Mouse (Mus musculus): ENCODE measurements around the gene Trpm8.

Trpm8 gene

DNA sequence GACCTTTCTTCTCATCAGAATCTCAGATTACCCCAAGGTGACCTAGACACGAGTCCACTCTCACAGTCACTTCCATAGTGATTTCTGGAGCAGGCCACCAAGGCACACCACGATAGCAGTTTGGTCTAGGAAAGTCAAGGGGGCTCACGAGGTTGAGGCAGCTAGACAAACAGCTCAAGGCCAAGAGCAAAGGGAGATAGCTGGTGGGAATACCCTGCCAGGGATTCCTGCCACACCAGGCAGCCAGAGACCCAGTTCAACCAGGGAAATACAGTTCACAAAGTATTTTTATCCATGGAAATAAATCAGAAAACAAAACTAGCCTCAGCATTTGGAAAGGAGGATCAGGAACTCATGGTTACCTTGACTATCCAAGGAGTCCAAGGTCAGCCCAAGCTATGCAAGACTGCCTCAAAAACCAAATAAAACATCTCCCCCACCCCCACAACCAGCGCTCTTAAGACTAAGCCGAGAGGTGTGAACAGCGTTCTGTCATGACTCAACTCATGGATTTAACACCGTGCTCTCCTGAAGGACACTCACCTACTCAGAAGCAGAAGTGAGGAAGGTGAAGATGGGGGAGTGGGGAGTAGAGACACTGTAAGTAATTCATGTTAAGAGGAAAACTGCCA, 13.1 kb upstream of the Trpm8 start:
- no peak for DNase-seq (ENCODE audit: low read depth in 2 of 2, low spot score in 2 of 2)

DNA sequence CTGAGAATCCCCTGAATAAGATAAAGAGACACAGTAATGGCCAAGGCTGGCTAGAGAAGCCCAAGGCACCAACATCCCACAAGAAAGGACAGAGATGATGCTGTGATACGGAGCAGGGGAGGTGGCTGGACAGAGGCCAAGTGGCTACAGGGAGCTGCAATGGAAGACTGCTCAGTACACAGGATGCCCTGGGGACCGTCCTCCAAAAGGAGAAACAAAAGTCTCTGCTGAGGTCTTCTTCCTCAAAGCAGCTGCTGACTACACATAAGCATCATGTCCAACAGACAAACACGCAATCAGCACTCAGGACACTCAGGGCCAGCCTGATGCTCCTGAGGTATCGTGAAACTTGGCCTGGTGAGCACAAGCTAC, 12.6 kb upstream of the Trpm8 start:
- no peak for DNase-seq (ENCODE audit: low read depth in 2 of 2, low spot score in 2 of 2)

DNA sequence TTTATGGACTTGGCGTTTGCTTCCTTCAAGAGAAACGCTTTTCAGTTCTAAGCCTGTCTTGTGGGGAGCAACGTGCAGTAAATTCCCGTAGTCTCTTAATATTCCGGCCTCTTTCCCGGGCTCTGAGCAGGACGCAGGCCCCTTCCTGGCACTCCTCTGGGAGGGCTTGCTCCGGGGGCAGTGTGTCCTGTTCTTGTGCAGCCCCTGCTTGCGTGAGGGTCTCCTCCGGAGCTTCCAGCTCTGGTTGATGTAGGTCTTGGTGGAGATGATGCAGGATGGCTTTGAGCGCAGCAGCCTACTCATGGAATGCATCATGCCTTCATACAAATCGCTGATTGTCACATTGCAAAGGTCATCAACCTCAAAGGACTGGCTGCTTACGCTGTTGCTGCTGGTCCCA, 11.3 kb upstream of the Trpm8 start:
- DNase-seq (ENCODE audit: low read depth in 2 of 2, low spot score in 2 of 2): no peak

DNA sequence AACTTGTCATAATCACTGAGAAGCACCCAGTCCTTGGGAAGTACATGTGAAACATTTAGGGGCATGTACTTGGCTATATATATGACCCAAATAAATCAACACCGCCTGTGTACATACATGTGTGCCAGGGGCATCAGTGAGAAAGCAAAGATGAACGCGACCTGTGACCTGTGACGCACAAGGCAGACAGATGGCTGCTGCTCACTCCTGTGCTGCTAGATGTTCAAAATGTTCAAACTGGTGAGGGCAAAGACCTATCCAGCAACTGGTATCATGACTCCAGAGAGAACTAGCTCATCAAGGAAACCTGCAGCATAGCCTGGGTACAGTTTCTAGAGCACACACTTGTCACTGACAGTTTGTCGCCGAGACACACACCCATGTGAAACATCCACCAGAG, 10.0 kb upstream of the Trpm8 start:
- no peak for DNase-seq (ENCODE audit: low read depth in 2 of 2, low spot score in 2 of 2)

DNA sequence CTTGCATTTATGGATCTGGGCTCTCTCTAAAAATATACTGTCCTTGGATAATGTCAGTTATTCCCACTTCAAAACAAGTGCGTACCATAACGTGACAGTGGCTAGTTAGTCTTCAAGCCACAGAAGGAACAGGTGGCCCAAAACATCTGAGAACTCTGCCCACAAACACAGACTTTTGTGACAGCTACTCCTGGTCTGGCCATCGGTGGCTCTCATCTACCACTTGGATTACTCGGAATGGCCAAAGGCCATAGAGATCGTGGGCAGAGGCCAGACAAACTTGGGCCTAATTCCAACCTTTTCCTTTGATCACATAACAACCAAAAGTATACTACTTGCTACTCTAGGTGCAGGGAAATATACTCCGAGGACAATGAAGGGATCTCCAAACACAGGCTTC, 9.4 kb upstream of the Trpm8 start:
- no peak for DNase-seq (ENCODE audit: low read depth in 2 of 2, low spot score in 2 of 2)

DNA sequence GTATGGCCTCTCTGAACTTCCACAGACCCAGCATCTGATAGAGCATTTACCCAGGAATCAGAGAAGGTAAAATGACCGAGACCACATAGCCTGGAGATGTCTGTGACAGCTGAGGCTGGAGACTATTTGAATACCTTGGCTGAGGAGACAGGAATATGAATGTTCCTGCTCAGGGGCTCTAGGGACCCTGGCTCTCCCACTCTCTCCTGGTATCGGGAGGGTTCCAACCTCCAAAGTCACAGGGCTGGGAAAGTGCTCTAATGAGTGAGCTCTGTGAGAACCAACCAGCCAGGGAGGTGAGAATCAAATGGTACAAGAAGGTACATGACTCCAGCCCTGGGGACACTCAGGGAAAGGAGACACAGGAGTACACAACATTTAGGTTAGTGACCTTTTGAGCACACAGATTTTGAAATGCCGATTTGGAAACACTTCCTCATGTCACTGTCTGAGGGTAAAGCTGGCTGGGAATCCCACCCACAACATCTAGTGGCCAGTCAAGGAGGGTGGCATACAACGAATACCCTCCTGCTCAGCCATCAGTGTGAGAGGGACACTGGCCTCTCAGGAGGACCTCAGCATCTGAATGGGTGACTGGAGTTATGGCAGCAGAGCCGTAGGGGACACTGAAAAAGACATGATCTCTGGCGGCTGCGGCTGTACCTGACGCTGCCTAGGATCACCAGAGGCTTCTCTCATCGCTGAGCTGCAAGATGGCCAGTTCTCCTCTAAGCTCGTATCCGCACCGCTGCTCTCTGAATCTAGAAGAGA, 7.7 kb upstream of the Trpm8 start:
- no peak for DNase-seq (ENCODE audit: low read depth in 2 of 2, low spot score in 2 of 2)

DNA sequence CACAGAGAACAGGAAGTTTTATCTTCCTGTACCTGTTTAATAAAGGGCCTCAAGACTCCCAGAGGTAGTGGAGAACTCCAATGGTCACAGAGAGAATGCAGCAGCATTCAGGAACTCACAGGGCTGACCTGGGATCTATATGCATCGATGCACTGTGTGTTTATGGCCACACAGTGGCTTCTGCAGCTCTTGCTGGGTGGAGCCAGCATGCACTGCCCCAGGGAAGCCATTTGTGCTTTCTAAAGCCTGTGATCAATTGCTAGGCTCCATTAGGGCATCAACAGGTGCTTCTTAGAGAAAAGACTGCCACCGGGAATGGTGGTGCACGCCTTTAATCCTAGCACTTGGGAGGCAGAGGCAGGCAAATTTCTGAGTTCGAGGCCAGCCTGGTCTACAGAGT, 4.6 kb upstream of the Trpm8 start:
- DNase-seq (ENCODE audit: low read depth in 2 of 2, low spot score in 2 of 2): no peak

DNA sequence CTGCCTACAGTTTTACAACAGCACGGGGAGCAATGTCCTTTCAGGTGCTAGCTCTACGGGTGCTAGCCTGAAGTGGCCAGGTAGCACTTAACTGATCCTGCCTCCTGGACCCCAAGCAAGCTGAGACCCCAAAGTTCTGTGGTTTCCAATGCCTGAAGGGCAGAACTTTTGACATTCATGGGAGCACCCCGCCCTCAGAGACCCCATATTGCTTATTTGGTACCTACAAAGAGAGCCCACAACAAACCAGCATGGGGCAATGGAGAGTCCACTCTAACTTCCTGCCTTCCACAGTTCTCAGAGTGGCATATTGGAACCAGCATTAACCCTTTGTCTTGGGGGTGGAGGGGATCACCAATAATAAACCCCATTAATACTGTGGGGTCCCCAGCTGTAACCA, 4.1 kb upstream of the Trpm8 start:
- DNase-seq (ENCODE audit: low read depth in 2 of 2, low spot score in 2 of 2): no peak

DNA sequence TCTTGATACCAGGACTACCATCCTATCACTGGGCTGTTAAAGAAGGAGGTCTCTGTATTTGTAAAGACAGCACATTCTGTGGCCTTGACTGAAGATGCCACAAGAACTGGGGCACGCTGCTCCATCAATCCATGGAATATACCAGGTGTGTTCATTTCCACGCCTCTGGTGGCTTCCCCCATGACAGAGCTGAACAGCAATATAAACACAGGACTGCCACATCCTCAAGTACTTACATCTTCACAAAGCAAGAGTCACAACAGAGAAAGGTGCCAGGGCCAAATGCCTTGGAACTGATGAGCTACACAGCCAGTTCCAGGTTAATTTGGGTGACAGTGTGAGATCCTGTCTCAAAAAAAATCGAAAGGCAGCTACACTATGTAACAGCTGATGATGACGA, 3.6 kb upstream of the Trpm8 start:
- DNase-seq (ENCODE audit: low read depth in 2 of 2, low spot score in 2 of 2): no peak

DNA sequence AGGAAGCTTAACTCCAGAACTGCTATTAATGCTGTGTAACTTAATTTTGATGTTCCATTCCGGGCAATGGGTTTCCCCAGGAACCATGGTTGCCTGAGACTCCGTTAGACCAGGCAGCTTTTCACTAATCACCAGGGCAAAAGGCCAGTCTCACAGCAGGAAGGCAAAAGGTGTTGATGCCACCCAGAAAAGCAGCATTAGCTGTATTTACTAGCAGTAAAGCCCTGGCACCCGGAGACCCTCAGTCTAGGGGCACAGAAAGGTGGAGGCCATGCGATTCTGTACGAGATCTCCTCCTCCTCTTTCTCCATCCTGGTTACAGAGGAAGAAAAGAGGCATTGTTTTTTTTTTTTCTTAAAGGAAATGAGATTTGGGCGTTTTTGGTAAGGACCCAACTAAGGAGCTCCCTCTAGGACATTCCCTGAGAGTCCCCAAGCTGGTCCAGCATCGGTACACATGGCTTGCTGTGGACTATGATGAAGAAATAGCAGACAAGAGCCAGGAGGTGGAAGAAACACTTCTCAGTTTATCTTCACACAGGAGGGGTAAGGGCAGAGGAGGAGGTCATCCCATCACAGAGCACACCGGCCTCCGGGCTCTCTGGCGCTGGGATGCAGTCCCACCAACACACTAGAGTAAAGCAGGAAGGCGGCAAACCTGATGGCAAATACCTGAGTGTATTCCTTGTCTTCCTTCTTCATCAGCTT, 2.9 kb upstream of the Trpm8 start:
- no peak for DNase-seq (ENCODE audit: low read depth in 2 of 2, low spot score in 2 of 2)

DNA sequence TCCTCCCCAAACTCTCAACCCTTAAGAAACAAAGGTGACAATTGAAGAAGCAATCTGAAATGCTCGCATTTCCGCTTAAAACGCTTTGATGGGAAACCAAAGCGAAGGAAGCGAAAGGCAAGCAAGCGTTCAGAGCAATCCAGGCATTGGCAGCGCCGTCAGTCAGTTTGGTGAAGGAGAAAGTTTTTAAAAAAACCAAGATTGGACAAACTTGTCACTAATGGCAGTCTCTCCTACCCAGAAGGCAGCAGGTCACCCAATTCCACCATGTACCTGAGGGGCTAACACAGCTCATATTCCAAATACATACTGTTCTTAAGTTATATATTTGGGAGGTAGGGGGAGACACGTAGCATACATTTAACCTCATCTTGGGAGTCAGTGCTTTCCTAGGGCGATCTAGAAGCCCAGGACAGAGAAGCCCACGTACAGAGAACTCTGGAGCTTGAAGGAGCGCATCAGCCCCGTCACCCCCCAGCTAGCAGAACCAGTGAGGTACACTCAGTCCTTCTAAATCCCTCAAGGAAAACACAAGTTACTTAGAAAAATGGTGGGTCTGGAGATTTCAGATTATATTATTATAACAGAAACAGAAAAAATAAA, 2.3 kb upstream of the Trpm8 start:
- no peak for DNase-seq (ENCODE audit: low read depth in 2 of 2, low spot score in 2 of 2)

DNA sequence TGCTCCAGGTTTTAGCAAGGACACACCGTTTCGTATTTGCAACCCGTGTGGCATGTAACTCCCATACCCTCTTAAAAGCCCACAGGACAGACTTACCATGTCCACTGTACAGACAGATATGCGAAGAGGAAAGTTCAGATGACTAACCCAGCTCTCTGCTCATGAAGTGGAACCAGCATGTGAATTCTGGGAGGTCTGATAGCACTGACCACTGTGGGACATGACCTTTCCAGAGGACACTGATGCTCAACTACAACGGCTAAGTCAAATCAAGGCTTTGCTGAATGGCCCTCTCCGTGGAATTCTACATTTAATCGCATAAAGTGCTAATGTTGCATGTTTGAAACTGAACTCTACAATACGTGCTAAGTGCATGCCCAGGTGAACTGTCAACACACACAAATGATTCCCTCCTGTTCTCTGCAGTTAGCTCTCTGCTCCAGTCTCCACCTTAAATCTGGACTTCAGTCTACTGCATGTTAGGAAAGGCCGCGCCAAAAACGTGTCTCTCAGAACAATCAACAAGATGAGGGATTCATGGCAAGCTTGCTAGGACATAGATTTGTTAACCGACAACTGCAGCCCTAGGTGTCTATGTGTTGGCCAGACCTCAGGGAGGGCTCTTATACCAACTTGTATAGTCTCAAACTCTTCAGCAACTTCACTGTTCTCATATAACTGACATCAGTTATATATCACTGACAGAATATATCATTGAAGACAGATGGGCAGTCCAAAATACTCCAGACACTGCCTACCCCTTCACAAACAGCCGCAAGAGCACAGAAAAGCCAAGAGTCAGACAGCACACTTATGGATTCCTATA, 1.6 kb upstream of the Trpm8 start:
- DNase-seq (ENCODE audit: low read depth in 2 of 2, low spot score in 2 of 2): no peak

DNA sequence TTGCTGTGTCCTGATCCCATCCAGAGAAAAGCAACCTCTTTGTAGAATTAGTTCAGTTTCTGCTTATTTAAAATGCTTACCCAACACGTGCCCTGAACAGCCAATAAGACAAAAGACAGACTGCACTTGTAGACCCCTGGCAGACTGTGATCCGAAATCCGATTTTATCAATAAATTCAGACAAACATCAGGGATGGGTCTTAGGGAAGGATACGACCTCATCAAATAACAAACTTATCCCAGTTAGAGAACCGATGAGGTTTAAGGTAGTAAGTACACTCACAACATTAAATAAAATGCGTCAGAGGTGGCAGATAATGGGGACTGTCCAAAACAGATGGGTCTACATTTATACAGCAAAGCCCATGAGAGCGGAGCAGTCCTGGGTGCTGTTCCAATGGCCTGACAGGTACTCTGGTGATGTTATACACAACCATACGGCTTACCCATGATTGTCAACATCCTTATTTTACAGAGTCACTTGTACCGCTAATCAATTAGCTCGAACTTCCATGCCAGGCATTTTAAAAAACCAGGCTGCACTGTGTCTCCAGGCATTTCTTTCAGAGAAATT, 850 bp upstream of the Trpm8 start:
- DNase-seq (ENCODE audit: low read depth in 2 of 2, low spot score in 2 of 2): no peak

DNA sequence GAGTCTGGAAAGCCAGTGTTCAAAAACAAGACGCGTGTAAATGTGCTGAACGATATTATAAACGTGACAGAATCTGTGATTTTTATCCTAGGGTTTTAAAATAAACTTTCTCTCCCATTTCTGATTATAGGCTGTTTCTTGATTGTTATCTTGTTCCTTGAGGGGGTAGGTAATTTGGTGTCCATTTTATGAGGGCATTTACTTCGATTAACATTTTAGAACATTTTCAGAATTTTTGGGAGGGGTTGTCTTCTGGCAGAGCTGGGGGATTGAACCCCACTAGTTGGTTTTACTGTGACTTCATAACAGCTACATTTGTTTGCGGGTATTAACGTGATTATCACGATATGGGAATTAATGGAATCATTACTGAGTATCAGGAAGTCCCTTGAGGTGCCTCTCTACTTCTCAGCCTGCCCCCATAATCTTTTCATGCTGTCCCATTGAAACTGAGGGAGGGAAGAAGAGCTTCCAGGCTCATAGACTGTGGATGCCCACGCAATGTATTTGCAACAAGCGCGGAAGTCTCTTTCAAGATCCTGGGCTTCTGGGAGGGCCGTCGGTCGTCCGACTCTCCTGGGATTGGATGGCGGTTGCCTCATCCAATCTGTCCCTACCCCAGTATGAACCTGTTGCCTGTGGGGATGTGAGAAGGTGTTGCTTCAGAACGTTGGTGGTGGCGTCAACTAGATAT, 504 bp downstream of the Trpm8 start:
- DNase-seq (ENCODE audit: low read depth in 2 of 2, low spot score in 2 of 2): no peak

DNA sequence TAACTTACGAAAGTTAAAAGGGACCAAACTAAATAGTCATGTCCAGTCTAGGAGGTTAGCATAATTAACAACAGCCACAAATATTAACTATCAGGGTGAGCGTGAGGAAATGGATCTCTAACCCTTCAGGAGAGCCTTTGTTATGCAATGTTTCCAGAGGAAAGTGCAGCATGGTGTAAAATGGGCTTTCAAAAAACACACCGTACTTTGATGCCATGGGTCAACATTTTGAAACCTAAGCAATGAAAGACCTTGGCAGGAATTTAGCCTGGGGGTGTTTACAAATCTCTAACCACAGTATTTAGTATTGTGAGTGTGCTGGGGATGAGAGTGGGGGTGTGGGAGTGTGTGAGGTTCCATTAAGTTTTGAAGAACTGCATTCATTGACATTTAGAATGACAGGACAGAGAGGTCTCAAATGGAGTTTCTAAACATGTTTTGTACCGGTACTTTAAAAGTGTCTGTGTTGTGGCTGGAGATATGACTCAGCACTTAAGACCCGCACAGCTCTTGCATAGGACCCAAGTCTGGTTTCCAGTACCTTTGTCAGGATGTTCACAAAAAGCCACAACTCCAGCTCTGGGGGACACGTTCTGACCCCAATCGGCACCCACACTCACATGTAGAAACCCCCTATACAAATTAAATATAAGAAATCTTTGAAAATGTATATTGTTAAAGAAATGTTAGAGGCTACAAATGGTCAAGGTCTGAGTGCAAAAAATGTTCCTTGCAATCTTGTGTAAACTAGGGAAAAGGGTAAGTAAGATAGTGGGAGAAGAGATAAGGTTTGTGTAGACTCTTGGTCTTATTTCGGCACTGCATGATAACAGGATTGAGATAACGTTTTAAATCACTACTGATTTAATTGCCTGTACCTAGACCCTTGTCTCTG, 1.9 kb downstream of the Trpm8 start:
- DNase-seq (ENCODE audit: low read depth in 2 of 2, low spot score in 2 of 2): no peak

DNA sequence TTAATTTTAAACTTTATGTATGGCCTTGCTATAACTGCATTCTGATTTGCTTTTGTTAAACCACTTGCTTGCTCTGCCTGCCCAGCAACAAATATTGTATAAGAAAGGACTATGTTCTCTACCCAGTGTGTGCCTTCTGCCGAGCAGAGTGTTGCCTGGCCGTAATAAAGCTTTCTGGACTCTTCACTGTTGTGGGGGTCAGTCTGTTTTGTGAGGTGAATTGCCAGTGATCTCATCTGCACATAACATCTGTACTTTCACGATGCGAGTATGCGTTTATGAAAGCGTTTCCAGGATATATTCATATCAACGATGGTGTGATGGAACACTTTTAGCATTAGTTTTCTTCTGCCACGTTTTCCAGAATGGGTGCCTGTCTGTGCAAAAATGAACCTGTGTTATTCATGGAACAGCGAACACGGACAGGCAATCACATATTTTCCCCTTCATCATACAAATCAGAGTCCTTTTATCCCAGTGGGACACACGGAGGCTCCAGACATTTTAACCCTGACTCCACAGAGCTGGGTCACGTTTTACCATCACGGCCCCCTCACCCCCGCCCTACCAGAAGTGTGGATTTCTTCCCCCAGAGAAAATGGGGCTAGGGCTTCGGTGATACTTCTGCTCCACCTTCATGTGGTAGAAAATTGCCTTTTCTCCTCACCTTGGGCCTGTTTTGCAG, 2.7 kb downstream of the Trpm8 start:
- no peak for DNase-seq (ENCODE audit: low read depth in 2 of 2, low spot score in 2 of 2)

DNA sequence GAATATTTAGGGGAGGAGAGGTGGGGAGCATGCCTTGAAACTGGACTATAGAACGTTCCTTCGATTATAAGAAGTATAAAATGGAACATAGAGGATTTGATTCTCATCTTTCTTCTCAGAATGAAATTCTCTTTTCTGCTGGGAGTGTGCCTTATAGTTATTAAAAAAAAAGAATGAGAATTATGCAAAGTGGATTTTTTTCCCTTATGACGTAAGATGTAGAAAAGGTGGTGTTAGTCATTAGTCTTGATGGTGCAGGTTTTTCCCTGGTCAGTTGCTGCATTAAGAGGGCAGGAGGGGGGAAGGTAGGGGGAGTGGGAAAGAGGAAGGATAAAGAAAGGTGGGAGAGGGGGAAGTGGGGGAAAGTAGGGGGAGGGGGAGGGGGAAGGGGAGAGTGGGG, 4.8 kb downstream of the Trpm8 start:
- no peak for DNase-seq (ENCODE audit: low read depth in 2 of 2, low spot score in 2 of 2)

DNA sequence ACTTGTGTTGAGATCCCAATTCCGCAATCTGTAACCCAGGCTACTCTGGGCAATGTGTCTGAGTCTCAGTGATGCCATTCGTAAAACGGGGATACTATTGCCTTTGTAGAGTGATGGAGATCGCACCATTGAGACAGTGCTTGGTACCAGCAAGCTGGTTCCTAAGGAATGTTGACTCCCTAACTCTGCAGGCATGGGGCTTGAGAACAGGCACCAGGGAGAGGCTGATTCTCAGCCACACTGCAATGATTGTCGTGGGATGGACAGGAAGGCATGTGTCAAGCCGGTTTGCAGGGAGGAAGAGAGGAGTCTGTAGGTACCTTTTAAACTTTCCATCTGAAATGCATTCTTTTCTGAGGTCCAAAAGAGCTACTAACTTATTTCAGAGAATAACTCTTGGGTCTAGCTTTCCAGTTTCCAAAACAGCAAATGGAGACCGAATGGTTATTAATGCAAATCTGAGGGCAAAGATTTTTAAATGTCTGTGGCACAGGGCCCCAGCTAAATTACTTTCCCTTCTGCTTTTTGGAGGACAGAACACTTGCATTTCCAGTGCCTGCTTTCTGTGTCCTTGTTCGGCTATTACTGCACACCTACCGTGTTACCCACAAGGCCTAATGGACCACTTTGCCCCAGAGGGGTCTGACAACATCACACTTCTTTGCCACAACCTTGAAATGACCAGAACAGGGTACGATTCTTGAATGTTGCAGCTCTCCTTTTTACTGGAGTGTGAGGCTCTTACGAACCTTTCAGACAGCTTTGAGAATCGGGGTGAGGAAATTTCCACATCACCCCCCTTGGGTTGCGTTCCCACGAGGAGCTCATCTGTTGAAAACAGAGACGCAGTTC, 6.1 kb downstream of the Trpm8 start:
- DNase-seq (ENCODE audit: low read depth in 2 of 2, low spot score in 2 of 2): no peak
